Mouse (Mus musculus): ENCODE results near the gene Emb.

Emb gene

GRCm38 (mm10) chr13:117220501-117221321, 12.4 kb downstream of the Emb start, which contains the start of gene Gm17509:
Gm17509 (minus strand) TSS chr13:117221075.
- peak; percentile 63 for DNase-seq

- DNase-seq = no peak
These were observed 14.8 kb downstream of the Emb start for GRCm38 (mm10) chr13:117223125-117223524.

DNA sequence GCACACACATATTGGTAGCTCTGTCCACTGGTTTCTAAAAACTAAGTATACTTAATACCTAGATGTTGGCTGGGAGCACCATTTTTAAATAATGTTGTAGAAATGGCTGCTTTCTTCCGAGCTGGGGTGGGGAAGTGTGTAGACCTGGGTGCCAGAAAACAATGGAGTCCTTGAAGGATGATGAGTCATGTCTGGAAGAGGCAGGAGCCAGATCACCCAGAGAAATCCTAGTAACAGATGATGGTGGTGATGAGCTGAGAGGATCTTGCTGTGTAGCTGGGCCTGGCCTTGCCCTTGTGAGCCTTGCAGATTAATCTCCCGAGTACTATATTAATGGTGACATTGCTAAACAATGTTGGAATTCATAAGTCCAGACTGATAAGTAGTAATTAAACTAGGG, 16.6 kb downstream of the Emb start:
- DNase-seq = no peak

DNA sequence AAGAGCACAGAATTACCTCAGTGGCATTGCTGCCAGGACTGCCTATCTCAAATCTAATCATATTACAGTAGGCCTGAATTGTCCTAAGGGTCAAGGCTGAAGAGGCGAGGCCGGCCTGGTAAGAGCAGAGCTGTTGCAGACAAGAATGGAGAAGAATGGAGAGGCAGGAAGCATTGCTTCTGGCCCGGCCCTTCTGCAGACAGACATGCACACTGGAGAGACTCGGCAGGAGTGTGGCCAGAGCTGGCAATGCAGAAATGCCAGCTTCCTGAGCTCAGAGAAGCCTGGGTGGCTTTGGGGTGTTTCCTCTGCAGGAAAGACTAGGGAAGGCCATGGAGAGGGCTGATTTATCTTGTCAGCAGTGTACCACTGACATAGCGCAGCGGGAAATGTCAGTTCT, 17.2 kb downstream of the Emb start:
- no peak for DNase-seq

GRCm38 (mm10) chr13:117230371-117231110, 22.2 kb downstream of the Emb start:
- DNase-seq = no peak

DNA sequence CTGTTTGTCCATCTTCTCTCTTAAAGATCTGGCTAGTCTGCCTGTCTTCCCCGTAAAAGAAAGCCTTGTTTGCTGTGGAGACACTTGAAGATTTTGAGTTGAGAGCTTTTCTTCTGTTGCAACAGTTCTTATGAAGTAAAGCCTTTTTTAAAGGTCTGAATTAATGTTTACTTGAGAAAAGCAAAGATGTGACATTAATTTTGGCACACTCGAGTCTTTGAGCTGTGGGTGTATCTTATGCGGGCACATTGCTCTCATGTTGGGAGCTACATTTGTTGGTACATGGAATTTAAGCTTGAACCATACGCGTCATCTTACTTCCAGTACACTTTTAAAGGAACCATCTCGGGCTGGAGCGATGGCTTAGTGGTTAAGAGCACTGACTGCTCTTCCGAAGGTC, 25.5 kb downstream of the Emb start:
- no peak for DNase-seq

- DNase-seq = no peak
These were observed 26.1 kb downstream of the Emb start for GRCm38 (mm10) chr13:117234486-117234885.

DNA sequence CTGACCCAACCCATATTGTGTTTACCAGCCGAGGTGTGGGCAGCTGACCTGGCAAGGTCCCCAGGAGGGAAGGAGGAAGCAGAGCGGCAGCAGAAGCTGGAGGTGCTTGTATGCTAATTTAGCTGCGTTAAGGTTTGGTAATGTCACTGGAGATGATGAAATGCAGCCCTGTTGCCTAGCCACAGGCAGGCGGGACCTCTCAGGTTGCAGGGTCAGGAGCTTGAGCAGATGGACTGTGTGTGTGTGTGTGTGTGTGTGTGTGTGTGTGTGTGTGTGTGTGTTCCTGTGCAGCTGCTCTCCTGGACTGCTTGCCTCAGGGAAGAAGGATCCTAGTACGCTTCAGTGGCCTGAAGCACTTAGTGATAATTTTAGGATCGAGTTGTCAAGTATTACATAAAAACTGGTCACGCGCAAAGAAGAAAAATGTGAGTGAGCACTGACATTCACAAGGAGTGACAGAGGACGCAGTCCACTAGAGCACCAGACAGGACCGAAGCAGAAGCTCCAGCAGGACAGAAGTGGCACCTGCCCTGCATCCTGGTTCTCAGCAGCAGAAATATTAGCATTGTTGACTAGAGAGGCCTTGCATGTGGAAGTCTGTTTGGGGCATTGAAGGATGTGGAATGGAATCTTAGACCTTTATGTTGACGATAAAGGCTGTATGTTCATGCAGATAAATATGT, 27.3 kb downstream of the Emb start:
- no peak for DNase-seq

DNA sequence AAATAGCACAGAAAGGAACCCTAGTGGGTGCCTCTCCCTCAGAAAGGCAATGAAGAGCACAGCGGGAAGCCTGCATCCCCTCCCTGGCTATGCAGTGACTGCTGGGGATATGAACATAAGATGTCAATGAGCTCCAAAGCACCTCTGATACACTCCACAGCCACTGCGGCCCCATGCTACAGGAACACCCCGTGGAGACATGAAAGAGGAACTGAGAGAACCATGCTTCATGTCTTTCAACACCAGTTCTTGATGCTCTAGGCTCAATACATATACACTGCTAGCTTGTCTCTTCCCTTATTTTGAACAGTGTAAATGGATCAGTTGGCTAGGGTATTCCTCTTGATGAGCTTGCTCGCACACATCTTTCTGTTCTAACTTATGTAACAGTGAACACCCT, 28.8 kb downstream of the Emb start:
- no peak for DNase-seq

DNA sequence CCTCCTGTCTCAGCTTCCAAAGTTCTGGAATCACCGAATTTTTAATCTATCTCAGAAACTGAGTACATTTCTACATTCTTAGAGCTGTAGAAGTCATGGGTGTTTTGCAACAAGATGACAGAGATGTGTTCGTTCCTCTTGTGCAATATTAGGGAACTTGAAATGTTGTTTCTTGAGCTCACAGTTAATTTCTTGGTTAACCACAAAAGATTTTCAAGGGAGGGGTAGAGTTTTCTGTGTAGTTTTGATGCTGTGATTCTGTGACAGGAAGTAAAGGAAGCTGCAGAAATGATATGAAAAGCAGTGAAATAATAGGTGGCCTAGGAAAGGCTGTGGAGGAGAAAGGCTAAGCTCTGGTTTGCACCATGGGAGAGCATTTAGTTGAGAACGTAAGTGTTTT, 33.7 kb downstream of the Emb start:
- DNase-seq = no peak

DNA sequence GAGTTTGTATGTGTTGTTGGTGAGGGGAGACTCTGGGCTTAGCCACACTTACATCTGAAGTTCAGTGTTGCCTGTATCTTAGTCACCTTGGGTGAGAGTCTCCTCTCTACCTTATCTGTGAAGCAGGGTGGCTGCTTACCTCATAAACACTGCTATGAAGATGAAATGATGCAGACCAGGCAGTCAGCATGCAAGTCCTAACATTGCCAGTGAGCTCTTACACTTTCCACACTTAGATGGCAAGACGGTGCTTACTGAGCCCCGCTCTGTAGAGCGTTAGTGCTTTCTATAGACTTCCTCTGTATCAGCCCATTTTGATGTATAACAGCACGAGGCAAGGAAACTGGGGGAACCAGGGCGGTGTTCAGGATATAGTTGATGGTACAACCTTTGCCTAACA, 34.3 kb downstream of the Emb start:
- DNase-seq = no peak

DNA sequence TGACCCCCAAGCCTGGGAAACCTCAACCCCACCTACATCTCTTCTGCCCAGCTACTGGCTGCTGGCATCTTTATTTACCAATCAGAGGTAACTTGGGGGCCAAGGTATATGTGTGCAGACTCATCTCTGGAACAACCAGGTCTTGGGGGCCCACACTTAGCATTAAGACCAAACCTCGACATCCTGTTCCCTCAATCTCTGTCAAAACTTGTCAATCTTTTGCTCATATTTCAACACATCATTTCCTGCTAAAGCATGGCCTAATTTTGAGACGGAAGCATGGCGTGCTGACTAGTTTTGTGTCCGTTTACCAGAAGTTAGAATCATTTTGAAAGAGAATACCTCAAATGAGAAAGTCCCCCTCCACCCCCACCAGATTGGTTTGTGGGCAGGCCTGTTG, 52.4 kb downstream of the Emb start:
- DNase-seq = no peak

DNA sequence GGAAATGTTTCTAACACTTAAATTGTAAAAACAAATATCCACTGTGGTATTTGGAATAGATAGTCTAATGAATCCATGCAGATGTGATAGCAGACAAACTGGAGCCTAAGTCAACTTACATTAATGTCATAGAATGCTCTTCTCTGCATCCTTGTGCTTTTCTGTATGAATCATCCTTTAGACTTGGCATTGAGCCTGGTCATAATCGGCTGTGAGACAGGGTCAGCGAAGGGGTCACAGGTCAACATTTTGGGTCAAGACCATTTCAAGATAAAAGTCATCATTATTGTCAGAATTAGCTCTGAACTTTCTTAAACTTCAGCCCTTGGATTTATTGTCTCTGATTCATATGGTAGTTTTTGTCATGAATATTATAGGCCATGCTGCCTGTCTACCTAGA, 57.8 kb downstream of the Emb start:
- no peak for DNase-seq

DNA sequence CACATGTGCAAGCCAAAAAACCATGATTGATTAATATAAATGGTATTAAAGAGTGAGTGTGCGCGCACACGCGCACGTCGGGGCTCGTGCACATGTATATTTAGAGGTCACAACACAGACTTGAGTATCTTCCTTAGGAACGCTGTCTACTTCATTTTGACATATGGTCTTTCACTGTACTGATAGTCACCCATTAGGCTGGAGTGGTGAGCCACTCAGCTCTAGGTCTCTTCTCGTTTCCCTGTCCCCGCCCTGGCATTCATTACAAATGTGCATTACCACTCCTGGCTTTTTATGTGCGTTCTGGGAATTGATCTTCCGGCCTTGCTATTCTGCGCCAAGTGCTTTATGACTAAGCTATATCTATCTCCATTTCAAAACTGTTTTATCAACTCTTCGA, 59.6 kb downstream of the Emb start:
- no peak for DNase-seq

GRCm38 (mm10) chr13:117284036-117284435, 75.7 kb downstream of the Emb start:
- DNase-seq = no peak

DNA sequence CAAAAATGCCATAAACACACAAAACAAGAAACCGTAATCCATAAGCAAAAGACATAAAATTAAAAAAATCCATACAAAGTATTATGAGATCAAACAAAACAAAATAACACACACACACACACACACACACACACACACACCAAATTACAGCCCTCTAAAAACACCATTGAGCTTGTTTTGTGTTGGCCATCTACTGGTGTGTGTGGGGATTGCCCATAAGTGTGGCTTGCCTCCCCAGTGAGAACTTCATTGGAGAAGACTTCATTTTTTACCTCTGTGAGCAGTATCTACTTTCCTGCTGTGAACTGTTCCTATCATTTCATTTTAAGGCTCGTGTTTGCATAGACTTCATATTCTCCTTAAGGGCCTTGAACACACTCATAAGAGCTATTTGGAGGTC, 78.6 kb downstream of the Emb start:
- no peak for DNase-seq

GRCm38 (mm10) chr13:117287400-117287799, 79.1 kb downstream of the Emb start:
- DNase-seq = no peak

DNA sequence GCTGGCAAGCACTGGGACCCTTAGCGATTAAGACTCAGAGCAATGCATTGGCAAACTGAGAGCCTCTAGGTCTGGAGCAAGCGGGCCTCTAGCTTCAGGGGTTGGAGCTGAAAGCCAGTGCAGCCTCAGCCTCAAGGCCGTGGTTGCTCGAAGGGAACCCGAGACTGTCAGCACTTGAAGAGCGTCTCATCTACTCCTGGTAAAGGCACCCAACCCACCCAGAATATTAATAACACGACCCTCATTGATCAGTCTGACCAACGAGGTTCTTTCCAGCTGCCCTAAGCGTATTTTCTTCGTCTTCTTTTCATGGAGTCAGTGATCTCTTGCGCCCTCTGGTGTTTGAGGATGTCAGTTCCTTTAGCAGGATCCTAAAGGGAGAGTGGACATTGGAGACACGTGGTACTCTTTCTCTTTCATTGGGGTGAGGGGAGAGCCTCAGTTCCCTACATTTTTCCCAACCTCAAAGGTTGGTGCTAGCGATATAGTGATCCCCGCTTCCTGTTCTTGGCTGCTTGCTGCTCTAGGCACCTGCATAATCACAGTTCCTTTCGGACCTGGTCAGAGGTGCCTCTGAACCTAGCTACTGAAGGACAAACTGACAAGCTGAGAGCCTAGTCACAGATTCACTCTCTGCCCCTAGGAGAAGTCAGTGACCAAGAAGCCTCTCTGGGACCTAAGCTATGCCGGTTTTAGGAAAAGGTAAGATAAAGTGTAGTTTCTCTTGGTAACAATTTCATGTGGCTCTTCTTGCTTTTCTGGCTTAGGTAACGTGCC, 81.3 kb downstream of the Emb start:
- peak; percentile 79 for DNase-seq

GRCm38 (mm10) chr13:117311446-117312225, 103.3 kb downstream of the Emb start:
- DNase-seq = peak; percentile 83

All from right cerebral cortex, postnatal 14 days (tissue).